Mouse (Mus musculus): Measurements from ENCODE around the gene Hist1h2bq. TPM values are rescaled to one million over a fixed set of nuclear protein-coding genes. Genes with fewer than 3 reads are reported as not detected.

Gene Hist1h2bq
- 43.0 and 51.7 TPM in 2 replicates for polyA plus RNA-seq (2015; fragmentation: Nextera tagmentation; extraction: Ambion mirVana)

DNA sequence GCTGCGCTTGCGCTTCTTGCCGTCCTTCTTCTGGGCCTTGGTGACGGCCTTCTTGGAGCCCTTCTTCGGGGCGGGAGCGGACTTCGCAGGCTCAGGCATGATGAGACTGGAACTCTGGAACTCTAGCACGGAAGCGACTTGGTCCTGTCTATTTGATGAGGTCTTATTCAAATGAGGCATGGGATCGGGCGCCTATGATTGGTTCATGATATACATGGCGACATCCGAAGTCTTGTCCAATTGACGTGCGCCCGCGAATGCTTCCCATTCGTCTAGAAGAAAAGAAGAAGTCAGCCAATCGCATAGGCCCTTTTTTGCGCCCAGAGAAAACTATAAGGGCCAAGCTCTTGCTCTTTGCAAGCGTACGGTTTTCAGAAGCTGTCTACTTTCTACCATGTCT lies at the start of gene Hist1h2bq, which contains the start of gene Hist1h2ao:
TSS of gene Hist1h2bq (minus strand) at position 125 of the 400 bp plus-strand sequence.
TSS of gene Hist1h2ao (plus strand) at position 393 of the 400 bp plus-strand sequence.

DNA sequence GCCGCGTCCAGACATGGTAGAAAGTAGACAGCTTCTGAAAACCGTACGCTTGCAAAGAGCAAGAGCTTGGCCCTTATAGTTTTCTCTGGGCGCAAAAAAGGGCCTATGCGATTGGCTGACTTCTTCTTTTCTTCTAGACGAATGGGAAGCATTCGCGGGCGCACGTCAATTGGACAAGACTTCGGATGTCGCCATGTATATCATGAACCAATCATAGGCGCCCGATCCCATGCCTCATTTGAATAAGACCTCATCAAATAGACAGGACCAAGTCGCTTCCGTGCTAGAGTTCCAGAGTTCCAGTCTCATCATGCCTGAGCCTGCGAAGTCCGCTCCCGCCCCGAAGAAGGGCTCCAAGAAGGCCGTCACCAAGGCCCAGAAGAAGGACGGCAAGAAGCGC lies 23.5 kb upstream of the Hist1h2bq start, which contains the start of the genes Hist1h2ap and Hist1h2br:
TSS of gene Hist1h2ap (minus strand) at position 47 of the 400 bp plus-strand sequence.
TSS of gene Hist1h2br (plus strand) at position 283 of the 400 bp plus-strand sequence.

DNA sequence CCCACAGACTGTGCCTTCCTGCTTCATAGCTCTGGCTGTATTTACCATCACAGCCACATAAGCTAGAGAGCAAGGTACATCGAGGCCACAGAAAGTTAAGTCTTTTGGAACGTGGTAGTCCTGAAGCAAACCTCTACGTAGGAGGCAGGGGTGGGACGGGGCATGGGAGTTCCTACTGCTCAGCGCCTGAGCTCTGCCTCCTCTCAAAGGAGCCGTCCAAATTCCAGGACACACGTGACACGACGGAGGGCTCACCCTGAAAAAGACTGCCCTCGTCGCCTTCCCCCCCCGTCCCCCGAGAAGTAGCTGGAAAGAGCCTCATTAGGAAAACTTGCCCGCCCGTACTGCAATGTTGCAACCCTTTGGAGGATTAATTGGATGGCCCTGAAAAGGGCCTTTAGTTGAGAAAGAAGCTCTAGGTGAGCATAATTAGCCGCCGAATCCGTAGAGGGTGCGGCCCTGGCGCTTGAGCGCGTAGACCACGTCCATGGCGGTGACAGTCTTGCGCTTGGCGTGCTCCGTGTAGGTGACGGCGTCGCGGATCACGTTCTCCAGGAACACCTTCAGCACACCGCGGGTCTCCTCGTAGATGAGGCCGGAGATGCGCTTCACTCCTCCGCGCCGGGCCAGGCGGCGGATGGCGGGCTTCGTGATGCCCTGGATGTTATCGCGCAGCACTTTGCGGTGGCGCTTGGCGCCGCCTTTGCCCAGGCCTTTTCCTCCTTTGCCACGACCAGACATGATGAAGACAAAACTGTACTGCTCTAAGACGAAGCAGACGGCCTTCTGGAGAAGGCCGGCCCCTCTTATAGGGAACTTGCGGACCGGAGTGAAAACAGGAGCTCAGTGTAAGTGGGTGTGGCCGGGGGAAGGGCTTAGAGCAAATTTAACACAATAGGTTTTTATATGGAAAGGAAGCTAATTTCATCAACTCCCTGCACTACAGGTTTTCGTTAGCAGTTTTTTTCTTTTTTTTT lies 21.7 kb upstream of the Hist1h2bq start, which contains the start of gene Hist1h4n:
TSS of gene Hist1h4n (minus strand) at position 779 of the 977 bp plus-strand sequence.

DNA sequence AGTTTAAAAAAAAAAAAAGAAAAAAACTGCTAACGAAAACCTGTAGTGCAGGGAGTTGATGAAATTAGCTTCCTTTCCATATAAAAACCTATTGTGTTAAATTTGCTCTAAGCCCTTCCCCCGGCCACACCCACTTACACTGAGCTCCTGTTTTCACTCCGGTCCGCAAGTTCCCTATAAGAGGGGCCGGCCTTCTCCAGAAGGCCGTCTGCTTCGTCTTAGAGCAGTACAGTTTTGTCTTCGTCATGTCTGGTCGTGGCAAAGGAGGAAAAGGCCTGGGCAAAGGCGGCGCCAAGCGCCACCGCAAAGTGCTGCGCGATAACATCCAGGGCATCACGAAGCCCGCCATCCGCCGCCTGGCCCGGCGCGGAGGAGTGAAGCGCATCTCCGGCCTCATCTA lies 1.5 kb upstream of the Hist1h2bq start, which contains the start of gene Hist1h4m:
TSS of gene Hist1h4m (plus strand) at position 208 of the 400 bp plus-strand sequence.

GRCm38 (mm10) chr13:21786899-21787629 lies 22.9 kb downstream of the Hist1h2bq start, which contains the start of the genes Hist1h2an and Hist1h2bp:
Hist1h2an (minus strand) TSS chr13:21787218.
Hist1h2bp (plus strand) TSS chr13:21787461.

DNA sequence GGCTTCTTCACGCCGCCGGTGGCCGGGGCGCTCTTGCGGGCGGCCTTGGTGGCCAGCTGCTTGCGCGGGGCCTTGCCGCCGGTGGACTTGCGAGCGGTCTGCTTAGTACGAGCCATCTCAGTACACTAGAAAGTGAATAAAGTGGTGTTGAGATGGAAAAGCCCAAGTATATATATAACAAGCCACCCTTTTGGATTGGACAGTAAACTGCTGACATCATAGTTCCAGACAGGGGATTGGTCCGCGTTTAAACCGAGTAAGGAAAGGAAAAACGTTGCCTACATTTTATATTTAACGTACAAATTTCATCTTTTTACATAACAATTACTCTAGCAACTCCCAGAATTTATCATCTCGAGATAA lies 26.8 kb downstream of the Hist1h2bq start, which contains the start of gene Hist1h3i:
TSS of gene Hist1h3i (minus strand) at position 116 of the 363 bp plus-strand sequence.

DNA sequence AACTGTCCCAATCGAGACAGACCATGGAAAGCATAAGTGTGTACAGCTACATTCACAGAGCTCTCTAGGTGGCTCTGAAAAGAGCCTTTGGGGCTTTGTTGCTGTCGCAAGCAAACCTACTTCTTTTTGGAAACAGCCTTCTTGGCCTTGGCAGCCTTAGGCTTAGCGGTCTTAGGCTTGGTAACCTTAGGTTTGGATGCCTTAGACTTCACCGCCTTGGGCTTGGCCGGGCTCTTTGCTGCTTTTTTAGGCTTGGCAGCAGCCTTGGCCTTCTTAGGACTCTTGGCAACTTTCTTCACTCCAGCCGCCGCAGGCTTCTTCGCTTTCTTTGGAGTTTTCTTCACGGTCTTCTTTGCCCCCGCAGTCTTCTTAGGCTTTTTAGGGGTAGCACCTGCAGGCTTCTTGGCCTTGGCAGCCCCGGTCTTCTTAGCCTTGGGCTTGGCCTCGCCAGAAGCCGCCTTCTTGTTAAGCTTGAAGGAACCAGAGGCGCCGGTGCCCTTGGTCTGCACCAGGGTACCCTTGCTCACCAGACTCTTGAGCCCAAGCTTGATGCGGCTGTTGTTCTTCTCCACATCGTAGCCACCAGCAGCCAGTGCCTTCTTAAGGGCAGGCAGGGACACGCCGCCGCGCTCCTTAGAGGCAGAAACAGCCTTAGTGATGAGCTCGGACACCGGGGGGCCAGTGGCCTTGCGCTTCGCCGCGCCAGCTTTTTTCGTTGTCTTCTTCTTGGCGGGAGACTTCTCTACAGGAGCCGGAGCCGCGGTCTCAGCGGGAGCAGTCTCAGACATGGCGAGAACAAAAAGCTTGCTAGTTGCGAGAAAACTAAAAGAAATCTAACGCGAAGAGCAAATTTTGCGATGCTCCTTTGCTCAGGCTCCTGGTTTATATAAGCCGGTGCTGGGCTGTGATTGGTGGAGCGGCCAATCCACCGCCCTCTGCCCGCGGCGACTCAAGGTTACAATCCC lies 29.9 kb downstream of the Hist1h2bq start, which contains the start of gene Hist1h1b:
TSS of gene Hist1h1b (minus strand) at position 859 of the 965 bp plus-strand sequence.

Other genes with a start within 250 kb of the Hist1h2bq start
- gene Olfr1364, start 228.4 kb downstream of the Hist1h2bq start, polyA plus RNA-seq (2015; fragmentation: Nextera tagmentation; extraction: Ambion mirVana) = not detected in 2 replicates
- not detected in 2 replicates for gene Olfr1362, start 196.2 kb downstream of the Hist1h2bq start, polyA plus RNA-seq (2015; fragmentation: Nextera tagmentation; extraction: Ambion mirVana)
- gene Olfr11, start 167.7 kb downstream of the Hist1h2bq start, polyA plus RNA-seq (2015; fragmentation: Nextera tagmentation; extraction: Ambion mirVana) = not detected in 2 replicates
- gene Olfr1361, start 146.8 kb downstream of the Hist1h2bq start, polyA plus RNA-seq (2015; fragmentation: Nextera tagmentation; extraction: Ambion mirVana) = not detected in 2 replicates
- gene Olfr1360, start 132.8 kb downstream of the Hist1h2bq start, polyA plus RNA-seq (2015; fragmentation: Nextera tagmentation; extraction: Ambion mirVana) = not detected in 2 replicates
- gene Olfr1359, start 112.1 kb downstream of the Hist1h2bq start, polyA plus RNA-seq (2015; fragmentation: Nextera tagmentation; extraction: Ambion mirVana) = not detected in 2 replicates
- 4.7 and 5.7 TPM in 2 replicates for gene Hist1h2bl, start 94.1 kb downstream of the Hist1h2bq start, polyA plus RNA-seq (2015; fragmentation: Nextera tagmentation; extraction: Ambion mirVana)
- gene Hist1h2ai, start 93.8 kb downstream of the Hist1h2bq start, polyA plus RNA-seq (2015; fragmentation: Nextera tagmentation; extraction: Ambion mirVana) = 57.8 and 92.8 TPM in 2 replicates
- 33.5 and 37.1 TPM in 2 replicates for gene Hist1h3h, start 92.5 kb downstream of the Hist1h2bq start, polyA plus RNA-seq (2015; fragmentation: Nextera tagmentation; extraction: Ambion mirVana)
- 7.3 and 10.3 TPM in 2 replicates for gene Hist1h2bm, start 88.2 kb downstream of the Hist1h2bq start, polyA plus RNA-seq (2015; fragmentation: Nextera tagmentation; extraction: Ambion mirVana)
- gene Hist1h4j, start 75.1 kb downstream of the Hist1h2bq start, polyA plus RNA-seq (2015; fragmentation: Nextera tagmentation; extraction: Ambion mirVana) = 0.62 and 0.67 TPM in 2 replicates
- 14.9 and 17.9 TPM in 2 replicates for gene Hist1h4k, start 59.7 kb downstream of the Hist1h2bq start, polyA plus RNA-seq (2015; fragmentation: Nextera tagmentation; extraction: Ambion mirVana)
- gene Hist1h2ak, start 56.4 kb downstream of the Hist1h2bq start, polyA plus RNA-seq (2015; fragmentation: Nextera tagmentation; extraction: Ambion mirVana) = 201 and 221 TPM in 2 replicates
- 32.0 and 36.8 TPM in 2 replicates for gene Hist1h2bn, start 56.1 kb downstream of the Hist1h2bq start, polyA plus RNA-seq (2015; fragmentation: Nextera tagmentation; extraction: Ambion mirVana)
- gene Hist1h1b, start 29.6 kb downstream of the Hist1h2bq start, polyA plus RNA-seq (2015; fragmentation: Nextera tagmentation; extraction: Ambion mirVana) = 52.6 and 68.3 TPM in 2 replicates
- gene Hist1h3i, start 26.8 kb downstream of the Hist1h2bq start, polyA plus RNA-seq (2015; fragmentation: Nextera tagmentation; extraction: Ambion mirVana) = 233 and 297 TPM in 2 replicates
- gene Hist1h2an, start 23.0 kb downstream of the Hist1h2bq start, polyA plus RNA-seq (2015; fragmentation: Nextera tagmentation; extraction: Ambion mirVana) = 27.1 and 37.7 TPM in 2 replicates
- 4.5 and 7.4 TPM in 2 replicates for gene Hist1h2bp, start 22.7 kb downstream of the Hist1h2bq start, polyA plus RNA-seq (2015; fragmentation: Nextera tagmentation; extraction: Ambion mirVana)
- gene Hist1h2ao, start 268 bp upstream of the Hist1h2bq start, polyA plus RNA-seq (2015; fragmentation: Nextera tagmentation; extraction: Ambion mirVana) = not detected in 2 replicates
- not detected in 2 replicates for gene Hist1h4m, start 1.5 kb upstream of the Hist1h2bq start, polyA plus RNA-seq (2015; fragmentation: Nextera tagmentation; extraction: Ambion mirVana)
- 24.4 and 26.3 TPM in 2 replicates for gene Hist1h4n, start 22.0 kb upstream of the Hist1h2bq start, polyA plus RNA-seq (2015; fragmentation: Nextera tagmentation; extraction: Ambion mirVana)
- 7,403 and 9,418 TPM in 2 replicates for gene Hist1h2ap, start 23.3 kb upstream of the Hist1h2bq start, polyA plus RNA-seq (2015; fragmentation: Nextera tagmentation; extraction: Ambion mirVana)
- gene Hist1h2br, start 23.5 kb upstream of the Hist1h2bq start, polyA plus RNA-seq (2015; fragmentation: Nextera tagmentation; extraction: Ambion mirVana) = 45.1 and 54.8 TPM in 2 replicates
- gene Zfp184, start 134.9 kb upstream of the Hist1h2bq start, polyA plus RNA-seq (2015; fragmentation: Nextera tagmentation; extraction: Ambion mirVana) = 1.5 and 1.9 TPM in 2 replicates
- gene Pom121l2, start 171.0 kb upstream of the Hist1h2bq start, polyA plus RNA-seq (2015; fragmentation: Nextera tagmentation; extraction: Ambion mirVana) = not detected in 2 replicates
- gene Prss16, start 199.5 kb upstream of the Hist1h2bq start, polyA plus RNA-seq (2015; fragmentation: Nextera tagmentation; extraction: Ambion mirVana) = 1.4 and 2.5 TPM in 2 replicates
- gene Hist1h2ah, start 225.4 kb upstream of the Hist1h2bq start, polyA plus RNA-seq (2015; fragmentation: Nextera tagmentation; extraction: Ambion mirVana) = 25.1 and 47.6 TPM in 2 replicates
- 3.8 and 5.7 TPM in 2 replicates for gene Hist1h2bk, start 225.7 kb upstream of the Hist1h2bq start, polyA plus RNA-seq (2015; fragmentation: Nextera tagmentation; extraction: Ambion mirVana)
- gene Hist1h4i, start 231.2 kb upstream of the Hist1h2bq start, polyA plus RNA-seq (2015; fragmentation: Nextera tagmentation; extraction: Ambion mirVana) = 37.1 and 47.6 TPM in 2 replicates
- gene Hist1h2ag, start 232.7 kb upstream of the Hist1h2bq start, polyA plus RNA-seq (2015; fragmentation: Nextera tagmentation; extraction: Ambion mirVana) = 28.2 and 38.3 TPM in 2 replicates
- 13.1 and 14.6 TPM in 2 replicates for gene Hist1h2bj, start 233.0 kb upstream of the Hist1h2bq start, polyA plus RNA-seq (2015; fragmentation: Nextera tagmentation; extraction: Ambion mirVana)

Measured in spleen, postnatal 0 days (tissue).